Mouse (Mus musculus) heart, postnatal 10 days (tissue): ENCODE measurements around the gene Flrt1. TPM values are rescaled to one million over a fixed set of nuclear protein-coding genes. Genes with fewer than 3 reads are reported as not detected.
A peak's percentile ranks its signal among the peaks of the same experiment; 100 is the strongest.

ENCODE experiments used
- DNase-seq, 2 experiments: peaks; one replicate each; pipeline ENCODE4 v3.0.0; 2021
- intact Hi-C: fragments of 180-260 bp; cut with DNase I; formaldehyde crosslinking; loops from one replicate; pipeline ENCODE4 v1.15.1; 2025
- total RNA-seq, 2 experiments: library from RNA; stranded (reverse); gene quantifications; 2 replicates each; pipeline ENCODE4 v1.2.3; 2021

Flrt1 gene
- total RNA-seq, 2 experiments from 2014 or later: 1.2 to 1.3 TPM

DNA sequence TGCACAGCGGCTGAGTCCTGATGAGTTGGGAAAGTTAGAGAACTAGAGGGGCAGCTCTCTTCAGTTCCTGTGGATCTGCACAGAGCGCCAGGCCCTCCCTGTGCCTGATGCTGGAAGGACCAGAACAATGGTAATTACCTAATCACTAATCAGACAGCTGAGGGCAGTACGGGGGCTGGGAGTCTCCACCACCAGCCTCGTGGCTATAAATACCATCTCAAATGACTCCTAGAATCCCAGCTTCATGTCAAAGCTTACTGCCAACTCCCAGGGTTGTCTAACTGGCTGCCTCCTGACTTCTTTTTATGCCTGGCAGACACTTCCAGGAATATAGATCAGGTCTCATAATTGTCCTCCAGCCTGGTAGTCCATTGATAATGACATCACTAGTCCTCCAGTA lies 60.8 kb downstream of the Flrt1 start:
- peak; percentile 51 to 57 for DNase-seq
- intact Hi-C loops: no loop called here

DNA sequence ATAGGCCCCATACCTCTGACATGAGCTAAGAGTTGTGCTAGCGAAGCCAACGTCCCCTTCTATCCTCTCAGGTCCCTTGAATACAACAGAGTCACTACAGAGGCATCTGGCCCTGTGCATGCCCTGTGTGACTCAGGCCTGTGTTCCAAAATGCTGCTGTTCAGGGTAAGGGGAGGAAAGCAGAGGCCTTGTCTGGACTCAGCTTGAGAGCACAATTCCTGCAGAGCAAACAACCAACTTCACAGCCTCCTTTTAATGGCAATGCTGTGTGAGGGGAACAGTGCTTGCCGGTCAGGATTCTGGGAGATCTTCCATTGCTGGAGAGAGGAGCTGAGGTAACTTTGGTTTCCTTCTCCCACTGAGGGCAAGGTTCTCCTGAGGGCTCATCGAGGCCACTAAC lies 61.2 kb downstream of the Flrt1 start:
- intact Hi-C loops: no loop called here
- DNase-seq: peak in 1 of 2 experiments; percentile 13

Other genes with a start within 250 kb of the Flrt1 start
- 1 to 10 TPM in 1 of 2 experiments, under 1 TPM in 1; 0.69 to 1.2 TPM for gene Ccdc88b, start 247.5 kb downstream of the Flrt1 start, total RNA-seq
- gene Trmt112, start 196.0 kb downstream of the Flrt1 start, total RNA-seq: 10 to 100 TPM; 26.2 to 34.2 TPM
- 100 to 1,000 TPM; 455 to 461 TPM for gene Prdx5, start 195.6 kb downstream of the Flrt1 start, total RNA-seq
- gene Esrra, start 183.9 kb downstream of the Flrt1 start, total RNA-seq: 100 to 1,000 TPM; 122 to 125 TPM
- not detected for gene Catsperz, start 180.3 kb downstream of the Flrt1 start, total RNA-seq
- under 1 TPM in 1 of 2 experiments, not detected in 1; 0.27 TPM for gene Kcnk4, start 171.2 kb downstream of the Flrt1 start, total RNA-seq
- 10 to 100 TPM; 30.8 to 34.1 TPM for gene Bad, start 163.9 kb downstream of the Flrt1 start, total RNA-seq
- gene Gpr137, start 163.2 kb downstream of the Flrt1 start, total RNA-seq: 10 to 100 TPM; 28.8 to 32.4 TPM
- gene Ppp1r14b, start 130.8 kb downstream of the Flrt1 start, total RNA-seq: 100 to 1,000 TPM; 168 to 180 TPM
- 10 to 100 TPM; 18.1 to 19.3 TPM for gene Plcb3, start 129.3 kb downstream of the Flrt1 start, total RNA-seq
- 10 to 100 TPM; 14.7 to 19.0 TPM for gene Fkbp2, start 125.2 kb downstream of the Flrt1 start, total RNA-seq
- 100 to 1,000 TPM; 284 to 285 TPM for gene Vegfb, start 118.1 kb downstream of the Flrt1 start, total RNA-seq
- 10 to 100 TPM; 59.4 to 62.4 TPM for gene Dnajc4, start 113.2 kb downstream of the Flrt1 start, total RNA-seq
- gene Nudt22, start 109.6 kb downstream of the Flrt1 start, total RNA-seq: 10 to 100 TPM; 27.3 to 29.7 TPM
- gene Trpt1, start 109.6 kb downstream of the Flrt1 start, total RNA-seq: 10 to 100 TPM; 21.2 to 21.9 TPM
- gene Fermt3, start 86.3 kb downstream of the Flrt1 start, total RNA-seq: 1 to 10 TPM; 5.2 to 6.6 TPM
- gene Stip1, start 65.8 kb downstream of the Flrt1 start, total RNA-seq: 100 to 1,000 TPM; 104 to 117 TPM
- gene Macrod1, start 48.9 kb downstream of the Flrt1 start, total RNA-seq: 100 to 1,000 TPM; 168 to 172 TPM
- gene Otub1, start 100.6 kb upstream of the Flrt1 start, total RNA-seq: 100 to 1,000 TPM; 102 to 104 TPM
- 100 to 1,000 TPM; 661 to 717 TPM for gene Cox8a, start 111.9 kb upstream of the Flrt1 start, total RNA-seq
- 10 to 100 TPM; 25.5 to 28.7 TPM for gene Naa40, start 135.5 kb upstream of the Flrt1 start, total RNA-seq
- gene Rcor2, start 161.6 kb upstream of the Flrt1 start, total RNA-seq: 10 to 100 TPM; 12.9 to 26.0 TPM
- 10 to 100 TPM; 51.7 to 54.3 TPM for gene Mark2, start 236.1 kb upstream of the Flrt1 start, total RNA-seq